Mouse (Mus musculus) G1E (cell line): ENCODE measurements around the gene Smo.

Experiments
- CTCF ChIP-seq: IDR thresholded peaks from 2 replicates; pipeline ENCODE4 v1.5.1; 2012; ENCODE audit warnings: low read depth, low read length, inconsistent platforms, mixed read lengths
- GATA1 ChIP-seq: IDR thresholded peaks from 2 replicates; pipeline ENCODE4 v1.6.1; 2012; ENCODE audit warnings: borderline replicate concordance, low read length, inconsistent platforms, mixed read lengths

- TF ChIP-seq CTCF (no peak), GATA1 (no peak)
Measured at GRCm38 (mm10) chr6:29702126-29702525, 33.2 kb upstream of the Smo start.
